Mouse (Mus musculus) heart, embryonic 13.5 days (tissue): ENCODE data around the gene Mei1. TPM values are rescaled to one million over a fixed set of nuclear protein-coding genes. Genes with fewer than 3 reads are reported as not detected.

Source experiments
- ATAC-seq: fragments of 200-750 bp; cut with Nextera tagmentation; 2 replicates; pipeline ENCODE4 v1.8.0; 2017; ENCODE audit warnings: moderate TSS enrichment; ENCODE audit not compliant: insufficient number of reproducible peaks, low FRiP score, low TSS enrichment; ENCODE audit errors: extremely low read depth
- H3K27ac ChIP-seq: fragments of 300-500 bp; sonication (generic); replicated peaks from 2 replicates; pipeline ENCODE4 v1.5.1; 2015; ENCODE audit warnings: moderate library complexity, mild to moderate bottlenecking, inconsistent platforms
- H3K27me3 ChIP-seq: fragments of 300-500 bp; sonication (generic); replicated peaks from 2 replicates; pipeline ENCODE4 v1.6.1; 2015; ENCODE audit warnings: mild to moderate bottlenecking, inconsistent platforms
- H3K36me3 ChIP-seq: fragments of 300-500 bp; sonication (generic); 2 replicates; pipeline ENCODE4 v1.6.1; 2015; ENCODE audit warnings: mild to moderate bottlenecking, inconsistent platforms
- H3K4me1 ChIP-seq: fragments of 300-500 bp; sonication (generic); 2 replicates; pipeline ENCODE4 v1.6.1; 2015; ENCODE audit warnings: inconsistent platforms
- H3K4me2 ChIP-seq: fragments of 300-500 bp; sonication (generic); 2 replicates; pipeline ENCODE4 v1.6.1; 2015; ENCODE audit warnings: inconsistent platforms, mild to moderate bottlenecking, moderate library complexity
- H3K4me3 ChIP-seq: fragments of 300-500 bp; sonication (generic); 2 replicates; pipeline ENCODE4 v1.5.1; 2015; ENCODE audit warnings: moderate library complexity, mild to moderate bottlenecking, inconsistent platforms
- H3K9ac ChIP-seq: fragments of 300-500 bp; sonication (generic); 2 replicates; pipeline ENCODE4 v1.6.1; 2015; ENCODE audit warnings: inconsistent platforms, mild to moderate bottlenecking, moderate library complexity
- H3K9me3 ChIP-seq: fragments of 300-500 bp; sonication (generic); 2 replicates; pipeline ENCODE4 v1.6.1; 2016; ENCODE audit warnings: inconsistent platforms
- WGBS: fragments of 180-500 bp; shearing (Covaris S2); methylation state at CpG from one replicate; pipeline ENCODE4 v1.1.7; 2015; ENCODE audit warnings: mixed read lengths; 5-methylcytosine and 5-hydroxymethylcytosine counted together
- polyA plus RNA-seq: library from polyadenylated mRNA; unstranded; fragments of >200 nt; fragmentation: Nextera tagmentation; extraction: Ambion mirVana; gene quantifications from 2 replicates; pipeline ENCODE4 v1.2.1, GENCODE M21; 2015

Gene Mei1
- polyA plus RNA-seq, 1 experiment from 2014 or later = not detected

GRCm38 (mm10) chr15:82046246-82046891 is 23.4 kb upstream of the Mei1 start:
- peak overlapping the region; percentile 97 for H3K9ac ChIP-seq
- peaks cover 20% of the 10 kb centered on the region for H3K4me1 ChIP-seq
- H3K4me3 ChIP-seq = peak overlapping the region; percentile 100
- no peaks in the 10 kb centered on the region for H3K9me3 ChIP-seq
- 3% methylated on average over 26 of the region's 26 CpGs for WGBS
- H3K27me3 ChIP-seq = peaks cover 24% of the 10 kb centered on the region
- H3K36me3 ChIP-seq = peaks cover 17% of the 10 kb centered on the region
- peak overlapping the region; percentile 93 for H3K27ac ChIP-seq
- ATAC-seq = no peak
- H3K4me2 ChIP-seq = peak overlapping the region; percentile 95

DNA sequence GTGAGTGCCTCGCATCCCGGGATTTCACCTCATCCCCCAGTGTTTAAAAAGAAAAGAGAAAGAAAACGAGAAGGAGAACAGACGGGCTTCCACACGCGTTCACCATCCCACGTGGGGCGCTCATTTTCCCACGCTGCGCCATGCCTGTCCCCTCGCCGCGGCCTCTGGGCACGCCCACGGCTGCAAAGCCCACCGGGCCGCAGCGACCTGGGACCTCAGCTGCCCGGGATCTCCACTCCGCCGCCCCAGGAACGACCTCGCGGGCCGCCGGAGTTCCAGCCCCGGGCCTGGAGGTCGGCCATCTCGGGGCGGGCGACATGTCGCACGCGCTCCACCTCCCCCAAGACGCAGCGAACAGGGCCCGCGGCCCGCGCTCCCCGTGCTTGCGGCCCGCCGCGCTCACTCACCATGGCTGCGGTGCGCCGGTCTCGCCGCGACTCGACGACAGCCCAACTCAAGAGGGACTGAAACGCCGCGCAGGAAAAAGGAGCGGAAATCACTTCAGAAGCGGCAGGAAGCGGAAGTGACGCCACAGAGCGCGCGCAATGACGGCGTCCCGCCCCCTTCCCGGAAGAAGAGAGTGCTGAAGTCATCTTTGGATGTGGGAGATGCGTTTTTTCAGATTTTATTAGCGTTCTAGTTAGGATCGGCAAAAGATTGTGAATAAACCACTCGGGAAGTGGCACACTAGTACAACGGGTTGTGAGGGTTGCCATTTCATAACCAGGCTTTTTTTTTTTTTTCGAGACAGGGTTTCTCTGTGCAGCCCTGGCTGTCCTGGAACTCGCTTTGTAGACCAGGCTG is 22.5 kb upstream of the Mei1 start, which contains the start of gene Snu13:
Gene Snu13 (minus strand): TSS at position 519 of the 804 bp plus-strand sequence.
- peak; percentile 68; the same call in 1 of the 2 replicates for ATAC-seq
- Histone ChIP-seq H3K27me3 (peaks cover 24% of the 10 kb centered on the region), H3K4me3 (peak within 1 kb of the TSS; percentile 100), H3K9ac (peak within 1 kb of the TSS; percentile 97), H3K4me1 (peaks cover 20% of the 10 kb centered on the region), H3K4me2 (peak within 1 kb of the TSS; percentile 95), H3K36me3 (peaks cover 16% of the 10 kb centered on the region), H3K27ac (peak within 1 kb of the TSS; percentile 93), H3K9me3 (no peaks in the 10 kb centered on the region)
- WGBS = under 1% methylated on average over 74 of the region's 74 CpGs

DNA sequence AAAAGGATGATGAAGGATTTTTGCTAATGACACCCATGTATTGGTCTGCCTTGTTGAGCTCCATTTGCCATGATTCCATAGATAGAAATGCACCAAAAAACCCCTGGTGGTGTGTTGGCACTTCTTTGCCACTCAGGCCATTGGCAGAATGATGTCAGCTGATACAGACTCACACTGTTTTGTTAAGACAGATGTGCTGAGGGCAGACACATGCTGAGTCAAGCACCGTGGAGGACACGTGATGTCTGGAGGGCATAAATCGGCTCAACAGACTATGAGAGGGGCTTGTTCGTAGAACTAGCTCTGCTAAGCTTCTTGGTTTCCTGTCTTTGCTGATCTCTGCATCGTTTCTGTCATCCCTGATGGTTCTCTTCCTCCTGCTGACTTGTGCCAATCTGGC is 17.3 kb upstream of the Mei1 start:
- Histone ChIP-seq H3K27ac (no peak overlapping the region), H3K36me3 (no peaks in the 10 kb centered on the region), H3K4me3 (no peak overlapping the region), H3K9me3 (no peaks in the 10 kb centered on the region), H3K27me3 (peaks cover 31% of the 10 kb centered on the region), H3K4me1 (no peaks in the 10 kb centered on the region), H3K9ac (no peak overlapping the region), H3K4me2 (no peak overlapping the region)
- ATAC-seq = no peak
- WGBS = 63% methylated on average over 5 of the region's 5 CpGs

- Histone ChIP-seq H3K4me2 (no peak within 1 kb of the TSS), H3K4me3 (no peak within 1 kb of the TSS), H3K27ac (no peak within 1 kb of the TSS), H3K9me3 (no peaks in the 10 kb centered on the region), H3K4me1 (no peaks in the 10 kb centered on the region), H3K9ac (no peak within 1 kb of the TSS), H3K36me3 (no peaks in the 10 kb centered on the region), H3K27me3 (peaks cover 43% of the 10 kb centered on the region)
- ATAC-seq = no peak
- 71% methylated on average over 1 of the region's 1 CpGs for WGBS
These were observed 11.0 kb upstream of the Mei1 start, which contains the start of gene 4930407I10Rik for GRCm38 (mm10) chr15:82058719-82059201. Gene 4930407I10Rik, plus strand, starts transcription at chr15:82059151.

GRCm38 (mm10) chr15:82063909-82064308 is 5.9 kb upstream of the Mei1 start:
- H3K9me3 ChIP-seq = no peaks in the 10 kb centered on the region
- H3K4me3 ChIP-seq = no peak overlapping the region
- 60% methylated on average over 14 of the region's 14 CpGs for WGBS
- no peaks in the 10 kb centered on the region for H3K36me3 ChIP-seq
- no peak overlapping the region for H3K27ac ChIP-seq
- H3K9ac ChIP-seq = no peak overlapping the region
- peaks cover 82% of the 10 kb centered on the region for H3K27me3 ChIP-seq
- no peak for ATAC-seq
- H3K4me1 ChIP-seq = no peaks in the 10 kb centered on the region
- H3K4me2 ChIP-seq = no peak overlapping the region

GRCm38 (mm10) chr15:82065511-82065910 is 4.3 kb upstream of the Mei1 start:
- H3K9me3 ChIP-seq = 0 out of 2 replicates have a peak, but pooled peaks cover 6% of the 10 kb centered on the region

GRCm38 (mm10) chr15:82071816-82072469 is 2.1 kb downstream of the Mei1 start:
- no peak overlapping the region for H3K4me2 ChIP-seq
- 84% methylated on average over 26 of the region's 26 CpGs for WGBS
- H3K27me3 ChIP-seq = peaks cover 66% of the 10 kb centered on the region
- H3K4me3 ChIP-seq = no peak overlapping the region
- ATAC-seq = no peak
- H3K9me3 ChIP-seq = 0 out of 2 replicates have a peak, but pooled peaks cover 6% of the 10 kb centered on the region
- no peak overlapping the region for H3K9ac ChIP-seq
- no peaks in the 10 kb centered on the region for H3K36me3 ChIP-seq
- H3K27ac ChIP-seq = no peak overlapping the region
- H3K4me1 ChIP-seq = peaks cover 5% of the 10 kb centered on the region; the same call in 1 of the 2 replicates

More at GRCm38 (mm10) chr15:82065511-82065910, 4.3 kb upstream of the Mei1 start:
- peaks cover 93% of the 10 kb centered on the region for H3K27me3 ChIP-seq
- peaks cover 5% of the 10 kb centered on the region; the same call in 1 of the 2 replicates for H3K4me1 ChIP-seq
- no peaks in the 10 kb centered on the region for H3K36me3 ChIP-seq
- ATAC-seq = no peak
- WGBS = 16% methylated on average over 7 of the region's 7 CpGs
- no peak overlapping the region for H3K4me3 ChIP-seq
- H3K27ac ChIP-seq = no peak overlapping the region
- H3K9ac ChIP-seq = no peak overlapping the region
- no peak overlapping the region; the same call in 1 of the 2 replicates for H3K4me2 ChIP-seq

- Histone ChIP-seq H3K36me3 (no peaks in the 10 kb centered on the region), H3K27ac (no peak overlapping the region), H3K4me2 (no peak overlapping the region), H3K4me1 (peaks cover 5% of the 10 kb centered on the region; the same call in 1 of the 2 replicates), H3K9me3 (0 out of 2 replicates have a peak, but pooled peaks cover 6% of the 10 kb centered on the region), H3K9ac (no peak overlapping the region), H3K4me3 (no peak overlapping the region), H3K27me3 (peaks cover 54% of the 10 kb centered on the region)
- no peak for ATAC-seq
- 70% methylated on average over 7 of the region's 7 CpGs for WGBS
These were observed 3.7 kb downstream of the Mei1 start for GRCm38 (mm10) chr15:82073490-82073889.

DNA sequence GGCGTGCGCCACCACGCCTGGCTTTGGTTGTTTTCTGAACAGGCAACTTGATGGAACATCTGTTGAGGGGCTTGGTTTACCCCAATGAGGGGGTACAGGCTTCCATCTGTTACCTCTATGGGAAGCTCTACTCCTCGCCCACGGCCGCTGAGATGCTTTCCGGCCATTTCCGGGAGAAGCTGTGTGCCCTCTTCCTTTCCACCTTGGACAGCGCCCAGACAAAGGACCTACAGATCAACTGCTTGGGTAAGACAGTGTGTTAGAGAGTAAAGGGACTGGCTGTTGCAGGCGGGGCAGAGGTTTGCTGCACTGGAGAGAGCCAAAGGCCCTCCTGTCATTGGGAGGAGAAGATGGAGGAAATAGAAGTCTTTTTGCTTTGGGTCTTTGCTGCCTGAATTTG is 10.1 kb downstream of the Mei1 start:
- 50% methylated on average over 10 of the region's 10 CpGs for WGBS
- H3K9ac ChIP-seq = no peak overlapping the region
- H3K4me2 ChIP-seq = no peak overlapping the region
- H3K4me1 ChIP-seq = no peaks in the 10 kb centered on the region
- H3K27ac ChIP-seq = no peak overlapping the region
- H3K36me3 ChIP-seq = no peaks in the 10 kb centered on the region
- H3K9me3 ChIP-seq = no peaks in the 10 kb centered on the region
- no peak for ATAC-seq
- no peak overlapping the region for H3K4me3 ChIP-seq
- H3K27me3 ChIP-seq = peaks cover 40% of the 10 kb centered on the region

GRCm38 (mm10) chr15:82081161-82081560 is 11.4 kb downstream of the Mei1 start:
- H3K9me3 ChIP-seq = no peaks in the 10 kb centered on the region
- no peaks in the 10 kb centered on the region for H3K36me3 ChIP-seq
- 29% methylated on average over 7 of the region's 7 CpGs for WGBS
- H3K9ac ChIP-seq = no peak overlapping the region
- no peak overlapping the region for H3K27ac ChIP-seq
- no peak for ATAC-seq
- H3K4me3 ChIP-seq = no peak overlapping the region
- no peak overlapping the region for H3K4me2 ChIP-seq
- H3K4me1 ChIP-seq = no peaks in the 10 kb centered on the region
- peaks cover 50% of the 10 kb centered on the region for H3K27me3 ChIP-seq

GRCm38 (mm10) chr15:82085606-82086005 is 15.8 kb downstream of the Mei1 start:
- ATAC-seq = no peak
- no peak overlapping the region for H3K4me3 ChIP-seq
- no peaks in the 10 kb centered on the region for H3K4me1 ChIP-seq
- peaks cover 66% of the 10 kb centered on the region for H3K27me3 ChIP-seq
- no peak overlapping the region for H3K27ac ChIP-seq
- H3K9me3 ChIP-seq = no peaks in the 10 kb centered on the region
- H3K4me2 ChIP-seq = no peak overlapping the region
- no peak overlapping the region for H3K9ac ChIP-seq
- no peaks in the 10 kb centered on the region for H3K36me3 ChIP-seq
- 66% methylated on average over 9 of the region's 9 CpGs for WGBS
